Mouse (Mus musculus): ENCODE results near the gene Dek. TPM values are rescaled to one million over a fixed set of nuclear protein-coding genes. Genes with fewer than 3 reads are reported as not detected.

Gene Dek
- polyA plus RNA-seq (2012; rRNA removed), result 181 and 201 TPM in 2 replicates

GRCm38 (mm10) chr13:47105711-47106579, at the start of gene Dek:
Gene Dek, minus strand, starts transcription at chr13:47106201.

GRCm38 (mm10) chr13:47122537-47123430, 16.8 kb upstream of the Dek start, which contains the start of gene Rnf144b:
Gene Rnf144b, plus strand, starts transcription at chr13:47122656.

GRCm38 (mm10) chr13:47044617-47044947, 61.4 kb downstream of the Dek start, which contains the start of gene Tpmt:
Gene Tpmt, minus strand, starts transcription at chr13:47044737.

GRCm38 (mm10) chr13:47043030-47043680, 62.8 kb downstream of the Dek start, which contains the start of gene Kdm1b:
Gene Kdm1b, plus strand, starts transcription at chr13:47043499.

Other genes with a start within 250 kb of the Dek start
- gene Kif13a, start 176.3 kb downstream of the Dek start, polyA plus RNA-seq (2012; rRNA removed), result 2.8 and 3.1 TPM in 2 replicates
- 0.27 and 0.31 TPM in 2 replicates for gene Nhlrc1, start 91.4 kb downstream of the Dek start, polyA plus RNA-seq (2012; rRNA removed)
- gene Kdm1b, start 62.7 kb downstream of the Dek start, polyA plus RNA-seq (2012; rRNA removed), result 2.5 and 2.7 TPM in 2 replicates
- 7.2 and 9.8 TPM in 2 replicates for gene Tpmt, start 61.5 kb downstream of the Dek start, polyA plus RNA-seq (2012; rRNA removed)
- gene Rnf144b, start 16.5 kb upstream of the Dek start, polyA plus RNA-seq (2012; rRNA removed), result 1.3 and 2.0 TPM in 2 replicates

Measured in liver, embryonic 14 days (tissue).